Comparison of ENCODE assay signal across 18 mouse cellular contexts in the genomic region with DNA sequence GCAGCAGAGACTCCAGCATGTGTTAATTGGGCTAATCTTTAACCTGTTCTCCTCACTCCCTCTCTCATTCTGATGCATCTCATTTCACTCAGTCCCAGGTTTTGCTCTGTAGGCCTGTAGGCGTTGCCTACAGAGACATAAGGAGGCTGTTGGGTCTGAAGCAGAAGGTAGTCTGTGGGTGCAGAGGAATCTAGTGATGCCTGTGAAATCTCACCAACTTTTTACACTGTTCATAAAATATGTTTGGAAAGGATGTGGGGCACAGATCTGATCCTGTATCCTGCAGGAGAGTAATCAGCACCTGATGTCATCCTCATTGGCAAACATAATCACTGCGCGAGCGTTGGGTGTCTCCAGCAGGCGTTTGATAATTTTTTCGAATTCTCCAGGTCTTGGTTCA.
DNase-seq lines count a peak whose midpoint lies in the region; ATAC-seq lines count a peak whose summit lies in the region.
"Had no signal": no experiment of that assay in that cellular context is flagged by ENCODE, and none has a peak within 500 bp of the region (broad histone marks: within the 10 kb centered on the region; RNA-seq: fewer than 3 reads in every experiment).

No protein-coding gene starts in this region.

- intact Hi-C loops in left cerebral cortex, postnatal 4 days (cut with DNase I) = no loop called here

- no peak for DNase-seq in frontal cortex, postnatal 14 days (ENCODE audit: low spot score in 2 of 2)
- peak; percentile 26 for DNase-seq in left cerebral cortex, adult 11 months (ENCODE audit: low spot score)
- no peak for DNase-seq in left cerebral cortex, postnatal 4 days
- DNase-seq in layer of hippocampus, postnatal 36 days = peak; percentile 4 to 15
- peak; percentile 30 to 39 for DNase-seq in right cerebral cortex, postnatal 36 days (ENCODE audit: low spot score in 2 of 2)
- no peak for DNase-seq in cerebellum, postnatal 4 days (ENCODE audit: low spot score in 2 of 2)
- DNase-seq: adrenal gland, postnatal 10 days; cerebellum, adult 8-10 months; kidney, adult 2 months; kidney, postnatal 10 days; liver, embryonic 13.5 days; lung, adult 2 months; lung, postnatal 14 days; thymus, adult 18-20 months; thymus, postnatal 36 days had no signal

- peak; percentile 100 for ATAC-seq in frontal cortex, adult (ENCODE audit: low TSS enrichment)
- ATAC-seq: activated CD4-positive, CD25-positive, alpha-beta regulatory T cell, adult 4 months; forebrain, embryonic 14.5 days had no signal

Comparison
In these comparisons a context has a peak if more than half of its experiments do, and no peak if none do; other contexts are left out.
1. DNase-seq: peak in left cerebral cortex, adult 11 months (single experiment), layer of hippocampus, postnatal 36 days (2 of 2) and right cerebral cortex, postnatal 36 days (2 of 2); none in frontal cortex, postnatal 14 days (0 of 2), left cerebral cortex, postnatal 4 days (single experiment) and cerebellum, postnatal 4 days (0 of 2).